ENCODE assay signal across 15 mouse cellular contexts in genomic region chr1:63534271-63534827, GRCm38 (mm10).
A peak's percentile ranks its signal among the peaks of the same experiment; 100 is the strongest.
DNase-seq lines count a peak whose midpoint lies in the region; ATAC-seq and TF ChIP-seq lines count a peak whose summit lies in the region.
"Had no signal": no experiment of that assay in that cellular context is flagged by ENCODE, and none has a peak within 500 bp of the region (broad histone marks: within the 10 kb centered on the region; RNA-seq: fewer than 3 reads in every experiment).

No protein-coding gene starts in this region.

- H3ac ChIP-seq in myocyte (ENCODE audit: control insufficient read depth, insufficient read length), result no peak overlapping the region

- H3K36me3 ChIP-seq in midbrain, embryonic 14.5 days (ENCODE audit: control insufficient read depth, insufficient read depth, low read length), result no peaks in the 10 kb centered on the region; the same call in 1 of the 2 replicates
- H3K36me3 ChIP-seq in midbrain, embryonic 11.5 days (ENCODE audit: control insufficient read depth, insufficient read depth, low read length), result no peaks in the 10 kb centered on the region
- H3K36me3 ChIP-seq in myocyte (ENCODE audit: control insufficient read depth, insufficient read depth), result no peaks in the 10 kb centered on the region
- H3K36me3 ChIP-seq: G1E; liver, embryonic 12.5 days; neural tube, embryonic 12.5 days had no signal

- H3K4me1 ChIP-seq in midbrain, embryonic 14.5 days (ENCODE audit: control insufficient read depth, insufficient read depth, low read length), result peaks cover 5% of the 10 kb centered on the region; the same call in 1 of the 2 replicates
- no peaks in the 10 kb centered on the region for H3K4me1 ChIP-seq in midbrain, embryonic 11.5 days (ENCODE audit: control insufficient read depth, insufficient read depth, low read length)
- no peaks in the 10 kb centered on the region for H3K4me1 ChIP-seq in lung, adult 2 months (ENCODE audit: control insufficient read depth, insufficient read depth, low read length)
- H3K4me1 ChIP-seq: liver, embryonic 12.5 days had no signal

- no peak for DNase-seq in frontal cortex, postnatal 10 days (ENCODE audit: low spot score in 2 of 2)
- DNase-seq in midbrain, embryonic 14.5 days, result no peak
- DNase-seq in midbrain, embryonic 11.5 days (ENCODE audit: low spot score, missing footprints), result no peak
- peak; percentile 2 for DNase-seq in lung, adult 2 months
- no peak for DNase-seq in gastrocnemius, adult 2 months
- DNase-seq in spleen, postnatal 10 days (ENCODE audit: low spot score in 2 of 2), result no peak
- DNase-seq: heart, postnatal 10 days; kidney, postnatal 14 days; right cerebral cortex, postnatal 25 days had no signal

- WGBS in midbrain, embryonic 14.5 days, result 57% methylated on average over 6 of the region's 6 CpGs
- 78% methylated on average over 6 of the region's 6 CpGs for WGBS in midbrain, embryonic 11.5 days
- 55% methylated on average over 6 of the region's 6 CpGs for WGBS in lung, adult 2 months

- no peaks in the 10 kb centered on the region for H3K9me3 ChIP-seq in midbrain, embryonic 14.5 days (ENCODE audit: control insufficient read depth, low read length)
- no peaks in the 10 kb centered on the region for H3K9me3 ChIP-seq in midbrain, embryonic 11.5 days (ENCODE audit: control insufficient read depth, low read length)
- H3K9me3 ChIP-seq: G1E; liver, embryonic 12.5 days; neural tube, embryonic 12.5 days had no signal

- H3K4me2 ChIP-seq in midbrain, embryonic 14.5 days (ENCODE audit: low read length), result no peak overlapping the region
- H3K4me2 ChIP-seq in midbrain, embryonic 11.5 days, result no peak overlapping the region
- H3K4me2 ChIP-seq in myocyte (ENCODE audit: low read depth), result no peak overlapping the region
- H3K4me2 ChIP-seq: liver, embryonic 12.5 days; neural tube, embryonic 12.5 days had no signal

- H3K4me3 ChIP-seq in midbrain, embryonic 14.5 days (replicated peaks; ENCODE audit: low read depth, low read length), result no peak overlapping the region
- H3K4me3 ChIP-seq in midbrain, embryonic 11.5 days (ENCODE audit: low read depth, low read length), result no peak overlapping the region
- no peak overlapping the region for H3K4me3 ChIP-seq in lung, adult 2 months (replicated peaks; ENCODE audit: extremely low read depth, low read depth, low read length)
- H3K4me3 ChIP-seq in myocyte, result no peak overlapping the region
- no peak overlapping the region for H3K4me3 ChIP-seq in gastrocnemius, adult 2 months
- H3K4me3 ChIP-seq: left cerebral cortex, adult 2 months; liver, embryonic 12.5 days; neural tube, embryonic 12.5 days had no signal

- no peaks in the 10 kb centered on the region for H3K27me3 ChIP-seq in midbrain, embryonic 14.5 days (ENCODE audit: control insufficient read depth, insufficient read depth, low read length)
- H3K27me3 ChIP-seq in midbrain, embryonic 11.5 days (ENCODE audit: control insufficient read depth, insufficient read depth, low read length), result no peaks in the 10 kb centered on the region
- no peaks in the 10 kb centered on the region for H3K27me3 ChIP-seq in myocyte (ENCODE audit: control insufficient read depth, insufficient read depth, insufficient read length)
- H3K27me3 ChIP-seq: liver, embryonic 12.5 days; neural tube, embryonic 12.5 days had no signal

- ATAC-seq in frontal cortex, adult (ENCODE audit: low TSS enrichment), result peak; percentile 62; the same call in 1 of the 2 replicates
- ATAC-seq in midbrain, embryonic 14.5 days (ENCODE audit: low FRiP score, low TSS enrichment), result no peak
- ATAC-seq in midbrain, embryonic 11.5 days (ENCODE audit: low FRiP score), result no peak
- ATAC-seq: liver, embryonic 12.5 days had no signal

- no peak for TF ChIP-seq CTCF in lung, adult 2 months (IDR thresholded peaks at IDR 0.05; ENCODE audit: insufficient read depth, low read length)
- TF ChIP-seq CTCF in gastrocnemius, adult 2 months (IDR thresholded peaks at IDR 0.05), result no peak

- H3K27ac ChIP-seq in midbrain, embryonic 14.5 days (replicated peaks; ENCODE audit: low read depth, low read length), result peak overlapping the region; percentile 45; the same call in 1 of the 2 replicates
- no peak overlapping the region for H3K27ac ChIP-seq in midbrain, embryonic 11.5 days (ENCODE audit: low read depth, low read length)
- no peak overlapping the region for H3K27ac ChIP-seq in gastrocnemius, adult 2 months
- H3K27ac ChIP-seq: left cerebral cortex, adult 2 months; liver, embryonic 12.5 days; neural tube, embryonic 12.5 days had no signal

- TF ChIP-seq POLR2A in lung, adult 2 months (IDR thresholded peaks at IDR 0.05; ENCODE audit: borderline replicate concordance, extremely low read depth, low read depth, low read length), result no peak
- no peak for TF ChIP-seq POLR2A in myocyte (IDR thresholded peaks at IDR 0.05; ENCODE audit: insufficient read length, low read depth)

- H3K9ac ChIP-seq in midbrain, embryonic 14.5 days (replicated peaks; ENCODE audit: low read length), result no peak overlapping the region
- no peak overlapping the region for H3K9ac ChIP-seq in midbrain, embryonic 11.5 days (ENCODE audit: low read length)
- H3K9ac ChIP-seq: liver, embryonic 12.5 days; neural tube, embryonic 12.5 days had no signal

- intact Hi-C loops in gastrocnemius, adult 2 months (cut with DNase I), result no loop called here

- H3K79me2 ChIP-seq in myocyte (ENCODE audit: control insufficient read depth, insufficient read depth), result no peaks in the 10 kb centered on the region

TF ChIP-seq in myocyte, 11 proteins besides CTCF, POLR2A, EP300 and RAD21:
- TF ChIP-seq TCF12 (IDR thresholded peaks at IDR 0.05; ENCODE audit: insufficient read depth, poor library complexity, severe bottlenecking), result peak; percentile 16
- TF ChIP-seq CEBPB (IDR thresholded peaks at IDR 0.05; ENCODE audit: insufficient read depth, poor library complexity, severe bottlenecking), result no peak
- TF ChIP-seq MYOD1 (IDR thresholded peaks at IDR 0.05; ENCODE audit: control insufficient read depth in 1 of 3, insufficient read length in 2 of 3, low read depth in 2 of 3), result peak in 2 of 3 experiments; percentile 80 to 81
- TF ChIP-seq REST (IDR thresholded peaks at IDR 0.05; ENCODE audit: insufficient read depth, insufficient read length), result no peak
- peak in 1 of 3 experiments; percentile 73 for TF ChIP-seq MYOG (IDR thresholded peaks at IDR 0.05; ENCODE audit: control insufficient read depth in 1 of 3, insufficient read depth in 1 of 3, insufficient read length in 2 of 3, low read depth in 2 of 3)
- no peak for TF ChIP-seq POLR2AphosphoS2 (IDR thresholded peaks at IDR 0.05; ENCODE audit: insufficient read length, low read depth)
